In genomic region chr17:34941344-34942041, GRCm38 (mm10) we compare ENCODE assay signal across 10 mouse cellular contexts. TPM values are rescaled to one million over a fixed set of nuclear protein-coding genes. Genes with fewer than 3 reads are reported as not detected.
DNase-seq lines count a peak whose midpoint lies in the region; ATAC-seq and TF ChIP-seq lines count a peak whose summit lies in the region.
"Had no signal": no experiment of that assay in that cellular context is flagged by ENCODE, and none has a peak within 500 bp of the region (broad histone marks: within the 10 kb centered on the region; RNA-seq: fewer than 3 reads in every experiment).

No protein-coding gene starts in this region.

- no peak for ATAC-seq in erythroblast, adult 5-6 weeks (replicated peaks; ENCODE audit: low FRiP score, poor library complexity, severe bottlenecking)
- peak; percentile 28; the same call in 1 of the 2 replicates for ATAC-seq in heart, embryonic 16.5 days (replicated peaks; ENCODE audit: extremely low read depth, insufficient read depth, low FRiP score)
- ATAC-seq in liver, embryonic 11.5 days (replicated peaks; ENCODE audit: low FRiP score) = peak; percentile 56

- peaks cover 10% of the 10 kb centered on the region for H3K4me1 ChIP-seq in erythroblast, embryonic 14.5 days (ENCODE audit: control insufficient read depth)
- H3K4me1 ChIP-seq in cortical plate, adult 2 months (ENCODE audit: control insufficient read depth, insufficient read depth, low read length) = no peaks in the 10 kb centered on the region
- peaks cover 6% of the 10 kb centered on the region for H3K4me1 ChIP-seq in heart, embryonic 16.5 days (ENCODE audit: control insufficient read depth, insufficient read depth, low read length)
- peaks cover 10% of the 10 kb centered on the region for H3K4me1 ChIP-seq in liver, embryonic 11.5 days (replicated peaks; ENCODE audit: control insufficient read depth, insufficient read depth, low read length)
- peaks cover 13% of the 10 kb centered on the region for H3K4me1 ChIP-seq in testis, adult 2 months (ENCODE audit: control insufficient read depth, insufficient read depth, low read length)

- no peak for TF ChIP-seq CTCF in cortical plate, adult 2 months (IDR thresholded peaks at IDR 0.05; ENCODE audit: extremely low read depth, insufficient read depth, low read length)
- no peak for TF ChIP-seq CTCF in testis, adult 2 months (IDR thresholded peaks at IDR 0.05; ENCODE audit: control insufficient read depth, insufficient read depth, insufficient replicate concordance, low read depth, low read length)

- H3K4me2 ChIP-seq in heart, embryonic 16.5 days (ENCODE audit: low read depth, low read length) = peak overlapping the region; percentile 65
- H3K4me2 ChIP-seq in liver, embryonic 11.5 days = peak overlapping the region; percentile 80

- WGBS in heart, embryonic 16.5 days = 11% methylated on average over 15 of the region's 15 CpGs
- WGBS in liver, embryonic 11.5 days = 14% methylated on average over 15 of the region's 15 CpGs

- no peaks in the 10 kb centered on the region for H3K36me3 ChIP-seq in erythroblast, embryonic 14.5 days (ENCODE audit: control insufficient read depth)
- H3K36me3 ChIP-seq in heart, embryonic 16.5 days (ENCODE audit: control insufficient read depth, insufficient read depth) = no peaks in the 10 kb centered on the region
- H3K36me3 ChIP-seq in liver, embryonic 11.5 days (ENCODE audit: control insufficient read depth, insufficient read depth, low read length) = no peaks in the 10 kb centered on the region
- H3K36me3 ChIP-seq in testis, adult 2 months (ENCODE audit: control insufficient read depth, insufficient read depth, low read length) = no peaks in the 10 kb centered on the region

- H3K9me3 ChIP-seq in erythroblast, embryonic 14.5 days (ENCODE audit: control insufficient read depth, low read length) = no peaks in the 10 kb centered on the region
- H3K9me3 ChIP-seq in heart, embryonic 16.5 days (replicated peaks; ENCODE audit: control insufficient read depth, low read length) = no peaks in the 10 kb centered on the region
- H3K9me3 ChIP-seq in liver, embryonic 11.5 days (ENCODE audit: control insufficient read depth, low read length) = no peaks in the 10 kb centered on the region

- H3K4me3 ChIP-seq in erythroblast, embryonic 14.5 days (replicated peaks) = peak overlapping the region; percentile 49
- peak overlapping the region; percentile 31 for H3K4me3 ChIP-seq in cortical plate, adult 2 months (ENCODE audit: insufficient read depth, low read length)
- peak overlapping the region; percentile 47 for H3K4me3 ChIP-seq in heart, embryonic 16.5 days (ENCODE audit: low read length)
- H3K4me3 ChIP-seq in liver, embryonic 11.5 days (ENCODE audit: low read depth, low read length) = peak overlapping the region; percentile 46
- peak overlapping the region; percentile 77 for H3K4me3 ChIP-seq in testis, adult 2 months (ENCODE audit: control insufficient read depth, low read depth, low read length)

- H3K27ac ChIP-seq in cortical plate, adult 2 months (ENCODE audit: insufficient read depth, low read length) = no peak overlapping the region
- H3K27ac ChIP-seq in heart, embryonic 16.5 days (ENCODE audit: low read length) = peak overlapping the region; percentile 66
- H3K27ac ChIP-seq in liver, embryonic 11.5 days (ENCODE audit: low read depth, low read length) = peak overlapping the region; percentile 75
- peak overlapping the region; percentile 54; the same call in 1 of the 2 replicates for H3K27ac ChIP-seq in testis, adult 2 months (ENCODE audit: control insufficient read depth, insufficient read depth, low read depth, low read length)

- peak overlapping the region; percentile 56 for H3K9ac ChIP-seq in heart, embryonic 16.5 days (ENCODE audit: low read length)
- peak overlapping the region; percentile 65 for H3K9ac ChIP-seq in liver, embryonic 11.5 days (ENCODE audit: low read depth, low read length)

- DNase-seq in liver, embryonic 11.5 days (ENCODE audit: low spot score) = peak; percentile 62
- no peak for DNase-seq in cerebellum, adult 9-11 months
- DNase-seq in frontal cortex, postnatal 25 days (ENCODE audit: low spot score in 2 of 2) = no peak

- no peaks in the 10 kb centered on the region for H3K27me3 ChIP-seq in erythroblast, embryonic 14.5 days (ENCODE audit: control insufficient read depth)
- no peaks in the 10 kb centered on the region for H3K27me3 ChIP-seq in heart, embryonic 16.5 days (ENCODE audit: control insufficient read depth, insufficient read depth, low read length)
- no peaks in the 10 kb centered on the region for H3K27me3 ChIP-seq in liver, embryonic 11.5 days (replicated peaks; ENCODE audit: control insufficient read depth, insufficient read depth, low read length)
- no peaks in the 10 kb centered on the region for H3K27me3 ChIP-seq in testis, adult 2 months (ENCODE audit: control insufficient read depth, insufficient read depth, low read length)

- no peak for TF ChIP-seq POLR2A in cortical plate, adult 2 months (IDR thresholded peaks at IDR 0.05; ENCODE audit: extremely low read depth, insufficient read depth, low read length)
- no peak for TF ChIP-seq POLR2A in testis, adult 2 months (IDR thresholded peaks at IDR 0.05; ENCODE audit: control insufficient read depth, low read depth, low read length)

RNA-seq across cellular contexts. Expression of gene Neu1, which starts 10.4 kb away (rescaled TPM):
- polyA plus RNA-seq in erythroblast, embryonic 14.5 days (2012) = 0.31 and 0.38 TPM in 2 replicates
- 12.3 and 12.9 TPM in 2 replicates for total RNA-seq in erythroblast, adult 5-6 weeks (2015; ENCODE audit: low replicate concordance)
- total RNA-seq in erythroblast, adult 5-6 weeks (2017; ENCODE audit: low replicate concordance) = 7.0 and 8.7 TPM in 2 replicates
- 49.4 and 50.5 TPM in 2 replicates for polyA plus RNA-seq in cortical plate, adult 2 months (2012; rRNA removed)
- 20.1 and 20.4 TPM in 2 replicates for polyA plus RNA-seq in heart, embryonic 16.5 days (2015; fragmentation: Nextera tagmentation; extraction: Ambion mirVana)
- 24.4 and 26.4 TPM in 2 replicates for polyA plus RNA-seq in liver, embryonic 11.5 days (2014; fragmentation: Nextera tagmentation; extraction: Ambion mirVana)
- 4.1 and 7.9 TPM in 2 replicates for polyA plus RNA-seq in testis, adult 2 months (2012; rRNA removed)

RNA-seq across cellular contexts. Expression of gene Hspa1b, which starts 17.5 kb away (rescaled TPM):
- 408 and 454 TPM in 2 replicates for polyA plus RNA-seq in erythroblast, embryonic 14.5 days (2012)
- 4.0 and 7.3 TPM in 2 replicates for total RNA-seq in erythroblast, adult 5-6 weeks (2015; ENCODE audit: low replicate concordance)
- 4.3 and 7.9 TPM in 2 replicates for total RNA-seq in erythroblast, adult 5-6 weeks (2017; ENCODE audit: low replicate concordance)
- 8.4 and 11.6 TPM in 2 replicates for polyA plus RNA-seq in cortical plate, adult 2 months (2012; rRNA removed)
- polyA plus RNA-seq in heart, embryonic 16.5 days (2015; fragmentation: Nextera tagmentation; extraction: Ambion mirVana) = 0.11 and 0.18 TPM in 2 replicates
- 0.14 and 0.41 TPM in 2 replicates for polyA plus RNA-seq in liver, embryonic 11.5 days (2014; fragmentation: Nextera tagmentation; extraction: Ambion mirVana)
- polyA plus RNA-seq in testis, adult 2 months (2012; rRNA removed) = 2.6 and 5.2 TPM in 2 replicates

RNA-seq across cellular contexts. Expression of gene Slc44a4, which starts 27.2 kb away (rescaled TPM):
- not detected in 2 replicates for polyA plus RNA-seq in erythroblast, embryonic 14.5 days (2012)
- total RNA-seq in erythroblast, adult 5-6 weeks (2015; ENCODE audit: low replicate concordance) = not detected in 2 replicates
- total RNA-seq in erythroblast, adult 5-6 weeks (2017; ENCODE audit: low replicate concordance) = not detected in 2 replicates
- 0.46 and 0.49 TPM in 2 replicates for polyA plus RNA-seq in cortical plate, adult 2 months (2012; rRNA removed)
- polyA plus RNA-seq in heart, embryonic 16.5 days (2015; fragmentation: Nextera tagmentation; extraction: Ambion mirVana) = 0.16 and 0.68 TPM in 2 replicates
- polyA plus RNA-seq in liver, embryonic 11.5 days (2014; fragmentation: Nextera tagmentation; extraction: Ambion mirVana) = 0.97 and 1.3 TPM in 2 replicates
- polyA plus RNA-seq in testis, adult 2 months (2012; rRNA removed) = 0.52 and 2.2 TPM in 2 replicates
- total RNA-seq: hematopoietic stem cell, adult 5-6 weeks had no signal

RNA-seq across cellular contexts. Expression of gene Gm20481, which starts 28.2 kb away (rescaled TPM):
- not detected in 2 replicates for polyA plus RNA-seq in erythroblast, embryonic 14.5 days (2012)
- total RNA-seq in erythroblast, adult 5-6 weeks (2015; ENCODE audit: low replicate concordance) = not detected in 2 replicates
- not detected in 2 replicates for total RNA-seq in erythroblast, adult 5-6 weeks (2017; ENCODE audit: low replicate concordance)
- not detected in 2 replicates for polyA plus RNA-seq in cortical plate, adult 2 months (2012; rRNA removed)
- not detected in 2 replicates for polyA plus RNA-seq in heart, embryonic 16.5 days (2015; fragmentation: Nextera tagmentation; extraction: Ambion mirVana)
- not detected in 2 replicates for polyA plus RNA-seq in liver, embryonic 11.5 days (2014; fragmentation: Nextera tagmentation; extraction: Ambion mirVana)
- polyA plus RNA-seq in testis, adult 2 months (2012; rRNA removed) = not detected in 2 replicates
- total RNA-seq: hematopoietic stem cell, adult 5-6 weeks had no signal
- polyA plus RNA-seq: C2C12 had no signal

RNA-seq across cellular contexts. Expression of gene Hspa1a, which starts 30.5 kb away (rescaled TPM):
- 195 and 214 TPM in 2 replicates for polyA plus RNA-seq in erythroblast, embryonic 14.5 days (2012)
- total RNA-seq in erythroblast, adult 5-6 weeks (2015; ENCODE audit: low replicate concordance) = 1.5 and 2.9 TPM in 2 replicates
- total RNA-seq in erythroblast, adult 5-6 weeks (2017; ENCODE audit: low replicate concordance) = 5.0 and 5.4 TPM in 2 replicates
- 12.0 and 14.0 TPM in 2 replicates for polyA plus RNA-seq in cortical plate, adult 2 months (2012; rRNA removed)
- polyA plus RNA-seq in heart, embryonic 16.5 days (2015; fragmentation: Nextera tagmentation; extraction: Ambion mirVana) = 3.9 and 4.4 TPM in 2 replicates
- 4.7 and 5.7 TPM in 2 replicates for polyA plus RNA-seq in liver, embryonic 11.5 days (2014; fragmentation: Nextera tagmentation; extraction: Ambion mirVana)
- 4.4 and 5.5 TPM in 2 replicates for polyA plus RNA-seq in testis, adult 2 months (2012; rRNA removed)

Comparison
In these comparisons a context has a peak if more than half of its experiments do, and no peak if none do; other contexts are left out.
1. RNA of gene Hspa1b, which starts 17.5 kb away (polyA plus RNA-seq): 408 to 454 TPM in erythroblast, embryonic 14.5 days; 8.4 to 11.6 TPM in cortical plate, adult 2 months, 2.6 to 5.2 TPM in testis, adult 2 months, 0.14 to 0.41 TPM in liver, embryonic 11.5 days and 0.11 to 0.18 TPM in heart, embryonic 16.5 days; every median in the first group is over 10 times any median in the second.
2. Peak in every context shown above with its lines, with median percentiles within 50 percentile points of each other: H3K4me3 ChIP-seq.